Mouse (Mus musculus): ENCODE measurements around the gene Bloc1s4. TPM values are rescaled to one million over a fixed set of nuclear protein-coding genes. Genes with fewer than 3 reads are reported as not detected.

Gene Bloc1s4
- polyA plus RNA-seq, 1 experiment: not detected

GRCm38 (mm10) chr5:36733405-36733804, 15.0 kb downstream of the Bloc1s4 start:
- Histone ChIP-seq H3K4me1 (ENCODE audit: control insufficient read depth, insufficient read depth, low read length) (peaks cover 4% of the 10 kb centered on the region; the same call in 1 of the 2 replicates), H3K27ac (ENCODE audit: insufficient read depth, low read depth, low read length) (no peak overlapping the region), H3K4me3 (ENCODE audit: insufficient read depth, low read depth, low read length) (no peak overlapping the region)
- TF ChIP-seq POLR2A (IDR thresholded peaks at IDR 0.05; ENCODE audit: insufficient read depth, low read depth, low read length) (no peak), CTCF (IDR thresholded peaks at IDR 0.05; ENCODE audit: insufficient read depth, low read depth, low read length) (no peak)
- WGBS: 80% methylated on average over 3 of the region's 3 CpGs

- Histone ChIP-seq H3K27ac (ENCODE audit: insufficient read depth, low read depth, low read length) (no peak overlapping the region), H3K4me1 (ENCODE audit: control insufficient read depth, insufficient read depth, low read length) (peaks cover 4% of the 10 kb centered on the region; the same call in 1 of the 2 replicates), H3K4me3 (ENCODE audit: insufficient read depth, low read depth, low read length) (no peak overlapping the region)
- 76% methylated on average over 7 of the region's 7 CpGs for WGBS
- TF ChIP-seq POLR2A (IDR thresholded peaks at IDR 0.05; ENCODE audit: insufficient read depth, low read depth, low read length) (no peak), CTCF (IDR thresholded peaks at IDR 0.05; ENCODE audit: insufficient read depth, low read depth, low read length) (no peak)
Observed at GRCm38 (mm10) chr5:36731901-36732652, 16.4 kb downstream of the Bloc1s4 start.

- no peak overlapping the region for H3K27ac ChIP-seq (ENCODE audit: insufficient read depth, low read depth, low read length)
- no peak for TF ChIP-seq POLR2A (IDR thresholded peaks at IDR 0.05; ENCODE audit: insufficient read depth, low read depth, low read length)
- TF ChIP-seq CTCF (IDR thresholded peaks at IDR 0.05; ENCODE audit: insufficient read depth, low read depth, low read length): no peak
- no peak overlapping the region for H3K4me3 ChIP-seq (ENCODE audit: insufficient read depth, low read depth, low read length)
- 61% methylated on average over 3 of the region's 3 CpGs for WGBS
- H3K4me1 ChIP-seq (ENCODE audit: control insufficient read depth, insufficient read depth, low read length): peaks cover 4% of the 10 kb centered on the region; the same call in 1 of the 2 replicates
Observed at GRCm38 (mm10) chr5:36730689-36731088, 17.8 kb downstream of the Bloc1s4 start.

- peaks cover 4% of the 10 kb centered on the region; the same call in 1 of the 2 replicates for H3K4me1 ChIP-seq (ENCODE audit: control insufficient read depth, insufficient read depth, low read length)
- H3K4me3 ChIP-seq (ENCODE audit: insufficient read depth, low read depth, low read length): no peak overlapping the region
- TF ChIP-seq POLR2A (IDR thresholded peaks at IDR 0.05; ENCODE audit: insufficient read depth, low read depth, low read length) (no peak), CTCF (IDR thresholded peaks at IDR 0.05; ENCODE audit: insufficient read depth, low read depth, low read length) (no peak)
- H3K27ac ChIP-seq (ENCODE audit: insufficient read depth, low read depth, low read length): no peak overlapping the region
- WGBS: 91% methylated on average over 2 of the region's 2 CpGs
Observed at GRCm38 (mm10) chr5:36729923-36730322, 18.5 kb downstream of the Bloc1s4 start.

- peaks cover 4% of the 10 kb centered on the region; the same call in 1 of the 2 replicates for H3K4me1 ChIP-seq (ENCODE audit: control insufficient read depth, insufficient read depth, low read length)
- WGBS: 92% methylated on average over 4 of the region's 4 CpGs
Observed at GRCm38 (mm10) chr5:36729086-36729473, 19.4 kb downstream of the Bloc1s4 start.

GRCm38 (mm10) chr5:36728403-36729085, 19.9 kb downstream of the Bloc1s4 start:
- Histone ChIP-seq H3K4me3 (ENCODE audit: insufficient read depth, low read depth, low read length) (no peak overlapping the region), H3K27ac (ENCODE audit: insufficient read depth, low read depth, low read length) (no peak overlapping the region), H3K4me1 (ENCODE audit: control insufficient read depth, insufficient read depth, low read length) (peaks cover 4% of the 10 kb centered on the region; the same call in 1 of the 2 replicates)
- 81% methylated on average over 8 of the region's 8 CpGs for WGBS
- no peak for TF ChIP-seq POLR2A (IDR thresholded peaks at IDR 0.05; ENCODE audit: insufficient read depth, low read depth, low read length)
- no peak for TF ChIP-seq CTCF (IDR thresholded peaks at IDR 0.05; ENCODE audit: insufficient read depth, low read depth, low read length)

More at GRCm38 (mm10) chr5:36729086-36729473, 19.4 kb downstream of the Bloc1s4 start:
- no peak overlapping the region for H3K27ac ChIP-seq (ENCODE audit: insufficient read depth, low read depth, low read length)
- H3K4me3 ChIP-seq (ENCODE audit: insufficient read depth, low read depth, low read length): no peak overlapping the region
- TF ChIP-seq POLR2A (IDR thresholded peaks at IDR 0.05; ENCODE audit: insufficient read depth, low read depth, low read length) (no peak), CTCF (IDR thresholded peaks at IDR 0.05; ENCODE audit: insufficient read depth, low read depth, low read length) (no peak)

- 90% methylated on average over 7 of the region's 7 CpGs for WGBS
- peaks cover 4% of the 10 kb centered on the region; the same call in 1 of the 2 replicates for H3K4me1 ChIP-seq (ENCODE audit: control insufficient read depth, insufficient read depth, low read length)
- no peak overlapping the region for H3K4me3 ChIP-seq (ENCODE audit: insufficient read depth, low read depth, low read length)
- TF ChIP-seq POLR2A (IDR thresholded peaks at IDR 0.05; ENCODE audit: insufficient read depth, low read depth, low read length) (no peak), CTCF (IDR thresholded peaks at IDR 0.05; ENCODE audit: insufficient read depth, low read depth, low read length) (no peak)
- H3K27ac ChIP-seq (ENCODE audit: insufficient read depth, low read depth, low read length): no peak overlapping the region
Observed at GRCm38 (mm10) chr5:36727776-36728175, 20.7 kb downstream of the Bloc1s4 start.

- Histone ChIP-seq H3K4me1 (ENCODE audit: control insufficient read depth, insufficient read depth, low read length) (peaks cover 4% of the 10 kb centered on the region; the same call in 1 of the 2 replicates), H3K27ac (ENCODE audit: insufficient read depth, low read depth, low read length) (no peak overlapping the region), H3K4me3 (ENCODE audit: insufficient read depth, low read depth, low read length) (no peak overlapping the region)
- 73% methylated on average over 2 of the region's 2 CpGs for WGBS
- TF ChIP-seq CTCF (IDR thresholded peaks at IDR 0.05; ENCODE audit: insufficient read depth, low read depth, low read length) (no peak), POLR2A (IDR thresholded peaks at IDR 0.05; ENCODE audit: insufficient read depth, low read depth, low read length) (no peak)
Observed at GRCm38 (mm10) chr5:36727136-36727535, 21.3 kb downstream of the Bloc1s4 start.

GRCm38 (mm10) chr5:36726387-36726801, 22.1 kb downstream of the Bloc1s4 start:
- H3K4me1 ChIP-seq (ENCODE audit: control insufficient read depth, insufficient read depth, low read length): peaks cover 4% of the 10 kb centered on the region; the same call in 1 of the 2 replicates
- 79% methylated on average over 9 of the region's 9 CpGs for WGBS
- no peak overlapping the region for H3K4me3 ChIP-seq (ENCODE audit: insufficient read depth, low read depth, low read length)
- H3K27ac ChIP-seq (ENCODE audit: insufficient read depth, low read depth, low read length): no peak overlapping the region
- no peak for TF ChIP-seq POLR2A (IDR thresholded peaks at IDR 0.05; ENCODE audit: insufficient read depth, low read depth, low read length)
- TF ChIP-seq CTCF (IDR thresholded peaks at IDR 0.05; ENCODE audit: insufficient read depth, low read depth, low read length): no peak

Measured in olfactory bulb, adult 2 months (tissue).